Mouse (Mus musculus): ENCODE measurements around the gene Pin4. TPM values are rescaled to one million over a fixed set of nuclear protein-coding genes. Genes with fewer than 3 reads are reported as not detected.
"Not testable (repeated sequence)": the region's sequence is repeated elsewhere in the genome, so short reads cannot be mapped to it uniquely, and the experiment has no call there.

The Pin4 gene
- polyA plus RNA-seq, 1 experiment from 2014 or later = 61.7 TPM

GRCm38 (mm10) chrX:102085798-102086443, 33.3 kb upstream of the Pin4 start:
- no peak overlapping the region for H3K4me2 ChIP-seq (replicated peaks; ENCODE audit: low read depth)
- H3K9ac ChIP-seq (ENCODE audit: low read length) = no peak overlapping the region
- no peaks in the 10 kb centered on the region for H3K4me1 ChIP-seq (replicated peaks; ENCODE audit: control insufficient read depth, insufficient read depth)
- peak; percentile 65; the same call in 1 of the 2 replicates for ATAC-seq (ENCODE audit: low FRiP score, low TSS enrichment)
- H3K27me3 ChIP-seq (ENCODE audit: control insufficient read depth, insufficient read depth, low read length) = no peaks in the 10 kb centered on the region
- no peak overlapping the region for H3K27ac ChIP-seq (replicated peaks)
- H3K9me3 ChIP-seq (ENCODE audit: control insufficient read depth, low read length) = no peaks in the 10 kb centered on the region
- 73% methylated on average over 7 of the region's 8 CpGs for WGBS
- TF ChIP-seq CTCF (IDR thresholded peaks at IDR 0.05; ENCODE audit: low read depth) (no peak), EP300 (optimal IDR thresholded peaks at IDR 0.05) (no peak)
- H3K36me3 ChIP-seq (ENCODE audit: control insufficient read depth, insufficient read depth, low read length) = no peaks in the 10 kb centered on the region
- DNase-seq (ENCODE audit: low spot score) = no peak
- no peak overlapping the region for H3K4me3 ChIP-seq (ENCODE audit: low read depth, low read length)

- TF ChIP-seq EP300 (optimal IDR thresholded peaks at IDR 0.05) (no peak), CTCF (IDR thresholded peaks at IDR 0.05; ENCODE audit: low read depth) (no peak)
These were observed 28.6 kb upstream of the Pin4 start for GRCm38 (mm10) chrX:102090605-102091004.

GRCm38 (mm10) chrX:102094381-102094904, 24.8 kb upstream of the Pin4 start:
- no peak for DNase-seq (ENCODE audit: low spot score)
- Histone ChIP-seq H3K4me1 (replicated peaks; ENCODE audit: control insufficient read depth, insufficient read depth) (no peaks in the 10 kb centered on the region), H3K27me3 (ENCODE audit: control insufficient read depth, insufficient read depth, low read length) (no peaks in the 10 kb centered on the region), H3K9ac (ENCODE audit: low read length) (no peak overlapping the region), H3K9me3 (ENCODE audit: control insufficient read depth, low read length) (no peaks in the 10 kb centered on the region), H3K27ac (replicated peaks) (no peak overlapping the region), H3K36me3 (ENCODE audit: control insufficient read depth, insufficient read depth, low read length) (no peaks in the 10 kb centered on the region), H3K4me2 (replicated peaks; ENCODE audit: low read depth) (no peak overlapping the region), H3K4me3 (ENCODE audit: low read depth, low read length) (no peak overlapping the region)
- 67% methylated on average over 7 of the region's 7 CpGs for WGBS
- no peak for ATAC-seq (ENCODE audit: low FRiP score, low TSS enrichment)
- TF ChIP-seq EP300 (optimal IDR thresholded peaks at IDR 0.05) (no peak), CTCF (IDR thresholded peaks at IDR 0.05; ENCODE audit: low read depth) (no peak)

More at GRCm38 (mm10) chrX:102090605-102091004, 28.6 kb upstream of the Pin4 start:
- DNase-seq (ENCODE audit: low spot score) (no peak), ATAC-seq (ENCODE audit: low FRiP score, low TSS enrichment) (0 out of 2 replicates have a peak, but pooled peaks have one; percentile 15)
- Histone ChIP-seq H3K4me2 (replicated peaks; ENCODE audit: low read depth) (no peak overlapping the region), H3K9ac (ENCODE audit: low read length) (no peak overlapping the region), H3K4me3 (ENCODE audit: low read depth, low read length) (no peak overlapping the region), H3K36me3 (ENCODE audit: control insufficient read depth, insufficient read depth, low read length) (no peaks in the 10 kb centered on the region), H3K27me3 (ENCODE audit: control insufficient read depth, insufficient read depth, low read length) (no peaks in the 10 kb centered on the region), H3K9me3 (ENCODE audit: control insufficient read depth, low read length) (no peaks in the 10 kb centered on the region), H3K27ac (replicated peaks) (no peak overlapping the region), H3K4me1 (replicated peaks; ENCODE audit: control insufficient read depth, insufficient read depth) (no peaks in the 10 kb centered on the region)
- WGBS = 83% methylated on average over 3 of the region's 3 CpGs

GRCm38 (mm10) chrX:102101886-102102285, 17.4 kb upstream of the Pin4 start:
- TF ChIP-seq EP300 (optimal IDR thresholded peaks at IDR 0.05) (no peak), CTCF (IDR thresholded peaks at IDR 0.05; ENCODE audit: low read depth) (no peak)
- Histone ChIP-seq H3K9ac (ENCODE audit: low read length) (no peak overlapping the region), H3K4me3 (ENCODE audit: low read depth, low read length) (no peak overlapping the region), H3K27ac (replicated peaks) (no peak overlapping the region), H3K4me1 (replicated peaks; ENCODE audit: control insufficient read depth, insufficient read depth) (no peaks in the 10 kb centered on the region), H3K27me3 (ENCODE audit: control insufficient read depth, insufficient read depth, low read length) (no peaks in the 10 kb centered on the region), H3K4me2 (replicated peaks; ENCODE audit: low read depth) (no peak overlapping the region), H3K9me3 (ENCODE audit: control insufficient read depth, low read length) (no peaks in the 10 kb centered on the region), H3K36me3 (ENCODE audit: control insufficient read depth, insufficient read depth, low read length) (no peaks in the 10 kb centered on the region)
- ATAC-seq (ENCODE audit: low FRiP score, low TSS enrichment) (no peak), DNase-seq (ENCODE audit: low spot score) (no peak)
- 62% methylated on average over 7 of the region's 7 CpGs for WGBS

DNA sequence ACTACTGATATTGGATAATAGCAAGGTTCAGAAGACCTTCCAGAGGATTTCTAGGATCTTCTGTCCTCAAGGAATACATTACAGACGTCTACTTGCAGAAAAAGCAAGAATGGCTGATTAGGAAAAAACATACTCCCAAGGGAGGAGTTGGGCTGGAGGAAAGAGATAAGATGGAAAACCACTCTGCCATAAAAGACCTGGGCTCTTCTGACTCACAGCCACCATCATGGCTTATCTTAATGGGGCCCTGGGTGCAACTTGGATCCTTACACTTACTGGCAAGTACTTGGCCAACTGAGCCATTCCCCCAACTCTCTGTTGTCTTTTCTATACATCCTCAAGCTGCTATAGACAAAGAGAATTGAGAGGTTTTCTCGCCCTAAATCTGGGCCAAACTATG, 15.4 kb upstream of the Pin4 start:
- H3K9me3 ChIP-seq (ENCODE audit: control insufficient read depth, low read length); H3K4me2 ChIP-seq (replicated peaks; ENCODE audit: low read depth); DNase-seq (ENCODE audit: low spot score); H3K27ac ChIP-seq (replicated peaks); ATAC-seq (ENCODE audit: low FRiP score, low TSS enrichment); H3K9ac ChIP-seq (ENCODE audit: low read length); H3K4me3 ChIP-seq (ENCODE audit: low read depth, low read length); H3K36me3 ChIP-seq (ENCODE audit: control insufficient read depth, insufficient read depth, low read length); H3K27me3 ChIP-seq (ENCODE audit: control insufficient read depth, insufficient read depth, low read length); H3K4me1 ChIP-seq (replicated peaks; ENCODE audit: control insufficient read depth, insufficient read depth): not testable (repeated sequence)
- 70% methylated on average over 2 of the region's 2 CpGs for WGBS

GRCm38 (mm10) chrX:102109349-102109748, 9.9 kb upstream of the Pin4 start:
- not testable (repeated sequence) for H3K9me3 ChIP-seq (ENCODE audit: control insufficient read depth, low read length); H3K27me3 ChIP-seq (ENCODE audit: control insufficient read depth, insufficient read depth, low read length); H3K27ac ChIP-seq (replicated peaks); H3K4me1 ChIP-seq (replicated peaks; ENCODE audit: control insufficient read depth, insufficient read depth); DNase-seq (ENCODE audit: low spot score); ATAC-seq (ENCODE audit: low FRiP score, low TSS enrichment); H3K4me2 ChIP-seq (replicated peaks; ENCODE audit: low read depth); H3K9ac ChIP-seq (ENCODE audit: low read length); H3K4me3 ChIP-seq (ENCODE audit: low read depth, low read length); H3K36me3 ChIP-seq (ENCODE audit: control insufficient read depth, insufficient read depth, low read length)
- WGBS = 68% methylated on average over 5 of the region's 5 CpGs

Data from stomach, postnatal 0 days (tissue).